Mouse (Mus musculus) megakaryocyte, embryonic 14.5 days (primary cell): ENCODE measurements around the gene Brms1. TPM values are rescaled to one million over a fixed set of nuclear protein-coding genes. Genes with fewer than 3 reads are reported as not detected.

Source experiments
- H3K27me3 ChIP-seq: replicated peaks from 2 replicates; pipeline ENCODE3; 2012; ENCODE audit warnings: inconsistent platforms
- H3K36me3 ChIP-seq: replicated peaks from 2 replicates; pipeline ENCODE3; 2012; ENCODE audit warnings: low read length, inconsistent platforms, mixed read lengths
- H3K4me1 ChIP-seq: 2 replicates; pipeline ENCODE4 v1.6.1; 2012; ENCODE audit warnings: inconsistent platforms
- H3K4me3 ChIP-seq: replicated peaks from 2 replicates; pipeline ENCODE3; 2012; ENCODE audit warnings: moderate library complexity, mild to moderate bottlenecking, inconsistent platforms
- H3K9me3 ChIP-seq: 2 replicates; pipeline ENCODE4 v1.6.1; 2012; ENCODE audit warnings: inconsistent platforms
- FLI1 ChIP-seq: IDR thresholded peaks from 2 replicates; pipeline ENCODE4 v1.6.1; 2012; ENCODE audit warnings: low read length, inconsistent platforms, mixed read lengths
- GATA1 ChIP-seq: IDR thresholded peaks from 3 replicates; pipeline ENCODE4 v1.6.1; 2012; ENCODE audit warnings: mixed read lengths, low read length, inconsistent platforms, borderline replicate concordance
- polyA plus RNA-seq: library from polyadenylated mRNA; stranded (reverse); fragments of >175 nt; gene quantifications from 2 replicates; pipeline ENCODE4 v1.2.3, GENCODE M21; 2012; ENCODE audit warnings: low replicate concordance; ENCODE audit not compliant: insufficient read depth

Gene Brms1
- polyA plus RNA-seq, 1 experiment: 82.3 TPM

- no peak for TF ChIP-seq FLI1
- TF ChIP-seq GATA1: no peak
- Histone ChIP-seq H3K4me1 (peaks cover 48% of the 10 kb centered on the region), H3K36me3 (peaks cover 2% of the 10 kb centered on the region), H3K4me3 (peak overlapping the region; percentile 98), H3K27me3 (peaks cover 19% of the 10 kb centered on the region), H3K9me3 (no peaks in the 10 kb centered on the region)
Observed at GRCm38 (mm10) chr19:5037678-5038571, 3.2 kb upstream of the Brms1 start.

- TF ChIP-seq FLI1: no peak
- TF ChIP-seq GATA1: no peak
- Histone ChIP-seq H3K4me1 (peaks cover 49% of the 10 kb centered on the region), H3K27me3 (peaks cover 19% of the 10 kb centered on the region), H3K36me3 (peaks cover 8% of the 10 kb centered on the region), H3K9me3 (no peaks in the 10 kb centered on the region), H3K4me3 (peak within 1 kb of the TSS; percentile 98)
Observed at GRCm38 (mm10) chr19:5038709-5039156, 2.4 kb upstream of the Brms1 start, which contains the start of the genes B4gat1 and AC124502.3. Gene B4gat1 (plus strand): TSS chr19:5038826. Gene AC124502.3 (plus strand): TSS chr19:5038891.

GRCm38 (mm10) chr19:5039301-5040114, 1.6 kb upstream of the Brms1 start:
- Histone ChIP-seq H3K27me3 (peaks cover 19% of the 10 kb centered on the region), H3K4me1 (peaks cover 49% of the 10 kb centered on the region), H3K36me3 (peaks cover 14% of the 10 kb centered on the region), H3K9me3 (no peaks in the 10 kb centered on the region), H3K4me3 (peak overlapping the region; percentile 98)
- TF ChIP-seq FLI1 (no peak), GATA1 (no peak)

- Histone ChIP-seq H3K9me3 (no peaks in the 10 kb centered on the region), H3K27me3 (peaks cover 15% of the 10 kb centered on the region), H3K4me3 (peak overlapping the region; percentile 97), H3K4me1 (peaks cover 55% of the 10 kb centered on the region), H3K36me3 (peaks cover 32% of the 10 kb centered on the region)
- no peak for TF ChIP-seq FLI1
- no peak for TF ChIP-seq GATA1
Observed at GRCm38 (mm10) chr19:5041588-5041987, 434 bp downstream of the Brms1 start.

GRCm38 (mm10) chr19:5045531-5045930, 4.4 kb downstream of the Brms1 start:
- no peaks in the 10 kb centered on the region for H3K9me3 ChIP-seq
- H3K27me3 ChIP-seq: no peaks in the 10 kb centered on the region
- H3K4me1 ChIP-seq: peaks cover 41% of the 10 kb centered on the region
- H3K36me3 ChIP-seq: peaks cover 68% of the 10 kb centered on the region
- no peak for TF ChIP-seq GATA1
- TF ChIP-seq FLI1: no peak
- no peak overlapping the region for H3K4me3 ChIP-seq

- H3K4me3 ChIP-seq: no peak overlapping the region
- H3K27me3 ChIP-seq: peaks cover 25% of the 10 kb centered on the region
- peaks cover 61% of the 10 kb centered on the region for H3K36me3 ChIP-seq
- TF ChIP-seq GATA1 (no peak), FLI1 (no peak)
- no peaks in the 10 kb centered on the region for H3K9me3 ChIP-seq
- peaks cover 40% of the 10 kb centered on the region for H3K4me1 ChIP-seq
Observed at GRCm38 (mm10) chr19:5048138-5049056, 7.2 kb downstream of the Brms1 start.

- no peaks in the 10 kb centered on the region for H3K9me3 ChIP-seq
- peaks cover 45% of the 10 kb centered on the region for H3K4me1 ChIP-seq
- H3K36me3 ChIP-seq: peaks cover 54% of the 10 kb centered on the region
- H3K4me3 ChIP-seq: no peak overlapping the region
- H3K27me3 ChIP-seq: peaks cover 32% of the 10 kb centered on the region
- TF ChIP-seq FLI1: no peak
- TF ChIP-seq GATA1: no peak
Observed at GRCm38 (mm10) chr19:5049325-5049724, 8.2 kb downstream of the Brms1 start.

- peaks cover 42% of the 10 kb centered on the region for H3K27me3 ChIP-seq
- no peak for TF ChIP-seq GATA1
- TF ChIP-seq FLI1: no peak
- H3K36me3 ChIP-seq: peaks cover 49% of the 10 kb centered on the region
- H3K9me3 ChIP-seq: no peaks in the 10 kb centered on the region
- peak within 1 kb of the TSS; percentile 40 for H3K4me3 ChIP-seq
- H3K4me1 ChIP-seq: peaks cover 45% of the 10 kb centered on the region
Observed at GRCm38 (mm10) chr19:5050047-5050905, 9.1 kb downstream of the Brms1 start, which contains the start of gene Rin1. Gene Rin1 (plus strand): TSS chr19:5050481.
